Mouse (Mus musculus): ENCODE data around the gene Atg4d. TPM values are rescaled to one million over a fixed set of nuclear protein-coding genes. Genes with fewer than 3 reads are reported as not detected.
A peak's percentile ranks its signal among the peaks of the same experiment; 100 is the strongest.
"Not testable (repeated sequence)": the region's sequence is repeated elsewhere in the genome, so short reads cannot be mapped to it uniquely, and the experiment has no call there.

The Atg4d gene
- total RNA-seq (2018; cell fraction: chromatin; rRNA removed): 10 to 100 TPM; 13.3 to 67.7 (median 37.2) TPM
- 10 to 100 TPM in 25 of 26 experiments, 1 to 10 TPM in 1; 9.9 to 21.9 (median 15.1) TPM for total RNA-seq (2018; cell fraction: cytosol; rRNA removed)
- total RNA-seq (2018; cell fraction: nucleus; rRNA removed): 10 to 100 TPM; 10.5 to 54.0 (median 24.5) TPM
- 4.0 to 14.4 TPM (median 12.6 TPM) in 3 replicates for polyA plus RNA-seq (2018)

DNA sequence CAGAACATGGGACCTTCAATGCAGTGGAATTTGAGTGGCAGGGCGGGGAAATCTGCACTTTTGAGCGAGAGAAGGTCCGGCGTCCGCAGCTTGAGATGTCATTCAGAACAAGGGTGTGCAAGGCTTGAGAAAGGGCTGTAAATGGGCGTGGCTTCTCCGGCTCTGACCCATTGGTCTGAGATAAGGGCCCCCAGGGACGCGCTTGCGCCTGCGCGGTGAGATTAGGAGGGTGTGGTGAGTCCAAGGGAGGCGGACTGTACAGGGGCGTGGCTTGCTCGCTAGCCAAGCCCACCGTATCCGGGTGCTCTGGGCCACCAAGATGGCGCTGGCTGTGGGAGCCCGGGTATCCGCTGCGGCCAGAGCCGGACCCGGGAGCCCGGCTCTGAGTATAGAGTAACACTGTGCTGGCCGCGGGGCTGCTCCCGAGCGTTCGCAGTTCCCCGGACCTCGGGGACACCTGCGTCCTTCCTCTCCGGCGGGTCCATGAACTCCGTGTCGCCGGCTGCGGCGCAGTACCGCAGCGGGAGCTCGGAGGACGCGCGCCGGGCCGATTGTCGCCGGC, at the start of gene Atg4d:
Gene Atg4d, plus strand, starts transcription at position 294 of the 562 bp plus-strand sequence.
- H3K4me3 ChIP-seq (ENCODE audit: inconsistent target): peak within 1 kb of the TSS; percentile 78
- peaks cover 22% of the 10 kb centered on the region; the same call in 1 of the 2 replicates for H3K36me3 ChIP-seq (ENCODE audit: inconsistent target)
- WGBS (ENCODE audit: missing documents): under 1% methylated on average over 41 of the region's 49 CpGs
- H3K27ac ChIP-seq: peak within 1 kb of the TSS; percentile 12; the same call in 1 of the 2 replicates
- H3K79me2 ChIP-seq (ENCODE audit: inconsistent target): peaks cover 20% of the 10 kb centered on the region

DNA sequence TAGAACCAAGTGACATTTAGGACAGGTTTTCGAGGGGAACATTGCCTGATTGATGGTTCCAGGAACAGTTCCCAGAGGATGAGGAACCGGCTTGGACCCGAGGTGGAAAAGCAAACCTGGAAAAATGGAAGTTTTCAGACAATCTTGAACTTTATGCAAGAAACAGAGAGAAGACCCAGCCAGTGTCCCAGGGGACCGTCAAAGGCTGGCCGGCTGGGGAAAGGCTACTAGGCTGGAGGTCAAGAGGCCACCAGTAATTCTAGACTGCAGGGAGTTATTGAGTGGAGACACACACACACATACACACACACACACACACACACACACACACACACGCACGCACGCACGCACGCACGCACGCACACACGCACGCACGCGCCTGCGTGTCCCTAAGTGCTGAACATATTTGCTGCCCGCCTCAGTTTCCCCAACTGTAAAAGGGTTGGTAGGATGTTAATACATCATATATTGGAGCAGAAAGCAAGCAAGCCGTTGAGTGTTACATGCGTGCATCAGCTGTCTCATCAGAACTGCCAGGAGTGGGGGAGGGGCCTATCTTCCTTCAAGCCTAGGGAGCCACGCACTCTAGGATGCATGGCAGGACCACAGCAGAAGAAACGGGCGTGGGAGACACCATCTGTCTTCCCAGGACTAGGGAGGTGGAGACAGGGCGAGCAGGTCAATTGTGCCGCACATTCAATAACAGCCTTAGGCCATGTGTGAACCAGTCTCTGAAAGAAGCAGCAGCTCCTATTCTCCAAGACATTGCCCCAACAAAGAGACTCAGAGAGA, 48.8 kb upstream of the Atg4d start:
- Histone ChIP-seq H3K36me3 (ENCODE audit: inconsistent target) (peaks cover 6% of the 10 kb centered on the region; the same call in 1 of the 2 replicates), H3K79me2 (ENCODE audit: inconsistent target) (no peaks in the 10 kb centered on the region), H3K4me3 (ENCODE audit: inconsistent target) (no peak overlapping the region), H3K27ac (no peak overlapping the region)
- 85% methylated on average over 24 of the region's 25 CpGs for WGBS (ENCODE audit: missing documents)

DNA sequence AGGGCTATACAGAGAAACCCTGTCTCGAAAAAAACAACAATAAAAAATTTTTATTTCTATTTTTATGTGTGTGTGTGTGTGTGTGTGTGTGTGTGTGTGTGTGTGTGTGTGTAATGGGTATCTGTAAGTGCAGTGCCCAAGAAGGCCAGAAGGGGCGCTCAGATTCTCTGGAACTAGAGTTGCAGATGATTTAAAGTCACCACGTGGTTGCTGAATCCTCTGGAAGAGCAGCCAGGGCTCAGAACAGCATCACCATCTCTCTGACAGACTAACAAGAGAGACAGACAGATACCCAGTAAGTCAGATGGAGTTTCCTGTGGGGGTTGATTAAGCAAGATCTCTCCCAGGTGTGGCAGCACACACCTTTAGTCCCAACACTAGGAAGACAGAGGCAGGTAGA, 45.3 kb upstream of the Atg4d start:
- Histone ChIP-seq H3K79me2 (ENCODE audit: inconsistent target) (no peaks in the 10 kb centered on the region), H3K36me3 (ENCODE audit: inconsistent target) (no peaks in the 10 kb centered on the region), H3K4me3 (ENCODE audit: inconsistent target) (no peak overlapping the region), H3K27ac (no peak overlapping the region)
- 53% methylated on average over 3 of the region's 3 CpGs for WGBS (ENCODE audit: missing documents)

DNA sequence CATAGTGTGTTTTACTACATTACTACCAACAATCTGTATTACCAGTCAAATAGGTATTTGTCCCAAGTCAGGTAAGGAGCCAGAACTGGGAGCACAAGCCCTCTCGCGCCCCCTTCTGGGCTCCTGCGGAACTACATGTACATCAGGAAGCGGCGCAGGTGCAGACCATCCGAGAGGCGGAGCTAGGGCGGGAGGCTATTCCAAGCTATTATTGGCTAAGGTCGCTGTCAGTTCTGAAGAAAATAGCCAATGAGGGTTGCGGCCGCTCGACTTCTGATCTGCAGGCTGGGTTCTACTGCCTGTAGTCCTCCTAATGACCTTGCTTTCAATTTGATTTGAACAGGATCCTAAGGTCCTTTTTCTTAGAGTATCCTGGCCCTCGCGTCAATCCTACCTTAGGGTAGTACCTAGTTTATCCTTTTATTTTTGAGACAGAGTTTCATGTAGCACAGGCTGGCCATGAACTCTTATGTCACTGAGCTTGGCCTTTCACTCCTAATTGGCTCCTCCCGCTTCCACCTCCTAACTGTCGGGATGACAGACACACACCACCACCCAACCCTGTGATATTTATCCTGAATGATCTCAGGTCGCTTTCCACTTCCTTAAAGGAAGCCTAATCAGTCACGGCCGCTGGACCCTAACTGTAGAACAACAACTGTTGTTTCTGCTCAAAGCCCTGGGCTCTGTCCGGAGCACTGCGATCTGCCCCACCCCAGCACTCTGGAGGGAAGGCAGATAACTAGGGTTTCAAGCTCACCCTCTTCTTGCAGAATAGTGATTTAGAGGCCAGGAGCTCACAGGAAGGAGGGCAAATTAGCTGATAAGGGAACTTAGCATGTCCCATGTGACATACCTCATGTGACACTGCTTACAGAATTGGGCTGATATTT, 44.4 kb upstream of the Atg4d start:
- Histone ChIP-seq H3K4me3 (ENCODE audit: inconsistent target) (peak overlapping the region; percentile 25), H3K36me3 (ENCODE audit: inconsistent target) (no peaks in the 10 kb centered on the region), H3K79me2 (ENCODE audit: inconsistent target) (no peaks in the 10 kb centered on the region), H3K27ac (peak overlapping the region; percentile 97)
- WGBS (ENCODE audit: missing documents): 4% methylated on average over 21 of the region's 21 CpGs

DNA sequence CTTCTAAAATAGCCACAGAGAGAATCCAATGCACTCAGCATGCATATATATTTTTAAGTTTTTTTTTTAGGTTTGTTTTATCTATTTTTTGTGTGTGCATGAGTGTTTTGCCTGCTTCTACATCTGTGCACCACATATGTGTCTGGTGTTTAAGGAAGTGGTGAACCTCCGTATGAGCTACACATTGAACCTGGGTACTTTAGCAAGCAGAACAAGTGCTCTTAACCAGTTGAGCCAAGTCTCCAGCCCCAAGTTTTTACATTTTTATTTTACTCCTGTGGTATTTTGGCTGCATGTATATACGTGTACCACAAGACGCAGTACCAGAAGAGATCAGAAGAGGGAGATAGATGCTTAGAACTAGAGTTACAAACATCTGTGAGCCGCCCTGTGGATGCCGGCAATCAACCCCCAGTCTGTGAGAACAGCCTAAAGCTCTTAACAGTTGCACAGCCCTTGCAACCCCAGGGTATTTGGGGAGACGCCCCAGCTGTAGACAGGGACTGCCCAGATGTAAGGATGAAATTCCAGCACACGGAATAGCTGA, 43.6 kb upstream of the Atg4d start:
- 14% methylated on average over 7 of the region's 7 CpGs for WGBS (ENCODE audit: missing documents)
- H3K4me3 ChIP-seq (ENCODE audit: inconsistent target): peak overlapping the region; percentile 25; the same call in 1 of the 2 replicates
- no peaks in the 10 kb centered on the region for H3K36me3 ChIP-seq (ENCODE audit: inconsistent target)
- no peaks in the 10 kb centered on the region for H3K79me2 ChIP-seq (ENCODE audit: inconsistent target)
- H3K27ac ChIP-seq: peak overlapping the region; percentile 97

DNA sequence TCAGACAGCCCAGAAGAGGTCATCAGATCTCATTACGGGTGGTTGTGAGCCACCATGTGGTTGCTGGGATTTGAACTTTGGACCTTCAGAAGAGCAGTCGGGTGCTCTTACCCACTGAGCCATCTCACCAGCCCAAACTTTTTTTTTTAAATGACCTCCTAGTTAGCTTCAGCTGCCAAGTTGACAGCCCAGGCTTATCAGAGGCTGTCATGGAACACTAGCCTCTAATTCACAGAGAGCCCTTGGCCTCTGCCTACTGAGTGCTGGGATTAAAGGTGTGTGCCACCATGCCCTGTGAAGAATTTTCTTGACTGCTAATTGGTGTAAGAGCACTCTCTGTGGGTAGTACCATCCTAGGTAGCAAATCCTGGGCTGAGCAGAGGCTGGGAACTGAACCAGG, 41.6 kb upstream of the Atg4d start:
- not testable (repeated sequence) for H3K27ac ChIP-seq; H3K79me2 ChIP-seq (ENCODE audit: inconsistent target); H3K36me3 ChIP-seq (ENCODE audit: inconsistent target); H3K4me3 ChIP-seq (ENCODE audit: inconsistent target)
- no CpG with 5 or more reads among the region's 2 CpGs for WGBS (ENCODE audit: missing documents)

DNA sequence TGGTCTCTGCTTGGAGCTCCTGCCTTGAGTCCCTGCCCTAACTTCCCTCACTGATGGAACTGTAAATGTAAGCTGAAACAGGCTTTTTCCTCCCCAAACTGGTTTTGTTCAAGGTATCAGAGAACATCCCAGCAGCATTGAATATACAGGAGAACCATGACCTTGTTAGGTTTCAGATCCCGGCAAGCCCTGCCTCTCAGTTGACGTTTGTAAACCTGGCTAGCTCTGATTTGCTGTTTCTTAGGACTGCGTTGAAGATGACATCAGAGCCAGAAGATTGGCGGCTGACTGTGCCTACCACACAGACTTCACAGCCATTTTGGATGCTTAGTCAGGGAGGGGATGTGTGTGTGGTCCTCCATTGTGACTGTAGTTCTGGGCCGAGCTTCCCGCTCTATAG, 41.2 kb upstream of the Atg4d start:
- Histone ChIP-seq H3K79me2 (ENCODE audit: inconsistent target) (no peaks in the 10 kb centered on the region), H3K27ac (no peak overlapping the region), H3K4me3 (ENCODE audit: inconsistent target) (no peak overlapping the region), H3K36me3 (ENCODE audit: inconsistent target) (no peaks in the 10 kb centered on the region)
- 91% methylated on average over 6 of the region's 6 CpGs for WGBS (ENCODE audit: missing documents)

DNA sequence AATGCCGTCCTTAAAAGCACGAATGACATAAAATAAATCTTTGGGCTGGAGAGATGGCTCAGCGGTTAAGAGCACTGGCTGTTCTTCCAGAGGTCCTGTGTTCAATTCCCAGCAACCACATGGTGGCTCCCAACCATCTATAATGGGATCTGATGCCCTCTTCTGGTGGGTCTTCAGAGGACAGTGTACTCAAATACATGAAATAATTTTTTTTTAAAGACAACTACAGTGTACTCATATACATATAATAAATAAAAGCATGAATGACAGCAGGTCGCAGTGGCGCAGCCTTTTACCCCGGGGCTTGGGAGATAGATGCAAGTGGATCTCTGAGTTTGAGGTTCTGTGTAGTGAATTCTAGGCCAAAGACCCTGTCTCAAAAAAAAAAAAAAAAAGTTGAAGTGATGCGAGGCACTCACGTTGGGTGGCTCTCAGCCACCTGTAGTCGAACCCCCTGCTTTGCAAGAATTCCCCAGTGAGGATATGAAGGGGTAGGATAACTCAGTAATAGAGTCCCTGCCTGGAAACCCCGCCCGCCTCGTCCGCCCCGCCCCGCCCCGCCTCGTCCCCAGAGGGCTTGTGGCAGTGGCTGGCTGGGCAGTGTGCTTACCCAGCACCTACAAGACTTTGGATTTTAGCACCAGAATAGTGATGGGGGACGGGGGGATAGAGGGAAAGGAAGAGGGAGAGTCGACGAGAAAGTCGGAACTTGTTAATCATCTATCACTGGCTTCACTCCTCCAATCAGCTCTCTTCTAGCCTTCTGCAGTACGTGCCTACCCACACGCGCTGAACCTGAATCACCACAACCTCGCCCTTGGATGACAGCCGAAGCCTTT, 40.3 kb upstream of the Atg4d start:
- WGBS (ENCODE audit: missing documents): 21% methylated on average over 25 of the region's 26 CpGs
- Histone ChIP-seq H3K4me3 (ENCODE audit: inconsistent target) (peak overlapping the region; percentile 26), H3K79me2 (ENCODE audit: inconsistent target) (no peaks in the 10 kb centered on the region), H3K27ac (peak overlapping the region; percentile 46), H3K36me3 (ENCODE audit: inconsistent target) (peaks cover 4% of the 10 kb centered on the region; the same call in 1 of the 2 replicates)

DNA sequence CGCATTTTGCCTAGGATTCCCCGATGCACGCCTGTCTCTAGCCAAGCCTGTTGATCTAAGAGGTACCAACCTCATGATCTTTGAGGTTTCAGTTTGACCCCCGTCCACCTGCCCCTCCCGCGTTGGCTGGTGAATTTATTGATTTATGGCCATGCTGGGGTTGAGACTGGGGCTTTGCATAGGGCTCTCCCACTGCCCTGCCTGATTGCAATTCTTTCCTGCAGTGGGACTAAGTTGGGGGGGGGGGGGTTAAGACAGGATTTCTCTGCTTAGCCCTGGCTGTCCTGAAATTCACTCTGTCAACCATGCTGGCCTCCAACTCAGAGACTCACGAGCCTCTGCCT, 39.7 kb upstream of the Atg4d start:
- Histone ChIP-seq H3K4me3 (ENCODE audit: inconsistent target) (peak overlapping the region; percentile 26), H3K79me2 (ENCODE audit: inconsistent target) (no peaks in the 10 kb centered on the region), H3K27ac (peak overlapping the region; percentile 46), H3K36me3 (ENCODE audit: inconsistent target) (peaks cover 10% of the 10 kb centered on the region)
- 17% methylated on average over 7 of the region's 7 CpGs for WGBS (ENCODE audit: missing documents)

DNA sequence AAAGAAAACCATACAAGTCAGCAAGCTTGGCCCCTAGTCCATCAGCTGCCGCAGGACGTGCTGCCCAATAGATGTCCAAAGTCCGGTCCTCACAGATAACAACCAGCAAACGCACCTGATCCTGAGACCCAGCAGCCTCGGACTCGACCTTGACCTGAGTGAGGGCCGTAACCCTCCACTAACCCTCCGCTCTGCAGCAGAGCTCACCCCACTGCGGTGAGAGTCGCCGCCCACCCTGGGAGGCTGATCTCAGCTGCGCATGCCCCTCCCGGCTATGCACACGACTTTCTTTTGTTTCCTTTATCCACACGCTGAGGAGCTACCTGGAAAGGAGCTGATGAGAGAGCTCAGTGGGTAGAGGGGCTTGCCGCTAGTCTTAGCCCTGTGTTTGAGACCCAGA, 37.8 kb upstream of the Atg4d start:
- Histone ChIP-seq H3K27ac (peak overlapping the region; percentile 10; the same call in 1 of the 2 replicates), H3K79me2 (ENCODE audit: inconsistent target) (peaks cover 3% of the 10 kb centered on the region; the same call in 1 of the 2 replicates), H3K36me3 (ENCODE audit: inconsistent target) (peaks cover 30% of the 10 kb centered on the region), H3K4me3 (ENCODE audit: inconsistent target) (peak overlapping the region; percentile 0; the same call in 1 of the 2 replicates)
- WGBS (ENCODE audit: missing documents): 31% methylated on average over 16 of the region's 16 CpGs

DNA sequence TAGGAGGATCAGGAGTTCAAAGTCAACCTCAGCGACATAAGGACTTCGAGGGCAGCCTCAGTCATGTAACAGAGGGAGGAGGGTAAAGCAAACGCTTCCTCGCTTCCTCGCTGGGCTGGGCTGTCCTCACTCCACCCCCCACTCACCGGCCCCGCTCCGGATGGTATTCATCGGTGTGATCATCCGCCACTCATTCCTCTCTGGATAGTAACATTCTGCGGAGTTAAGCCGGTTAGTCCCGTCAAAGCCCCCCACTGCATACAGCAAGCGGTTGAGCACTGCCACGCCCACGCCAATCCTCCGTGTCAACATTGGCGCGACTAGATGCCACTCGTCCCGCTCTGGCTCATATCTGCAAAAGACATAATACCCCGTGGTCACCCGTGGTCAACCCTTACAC, 33.5 kb upstream of the Atg4d start:
- Histone ChIP-seq H3K79me2 (ENCODE audit: inconsistent target) (peaks cover 42% of the 10 kb centered on the region), H3K27ac (no peak overlapping the region), H3K36me3 (ENCODE audit: inconsistent target) (peaks cover 35% of the 10 kb centered on the region), H3K4me3 (ENCODE audit: inconsistent target) (no peak overlapping the region)
- WGBS (ENCODE audit: missing documents): 90% methylated on average over 20 of the region's 23 CpGs

DNA sequence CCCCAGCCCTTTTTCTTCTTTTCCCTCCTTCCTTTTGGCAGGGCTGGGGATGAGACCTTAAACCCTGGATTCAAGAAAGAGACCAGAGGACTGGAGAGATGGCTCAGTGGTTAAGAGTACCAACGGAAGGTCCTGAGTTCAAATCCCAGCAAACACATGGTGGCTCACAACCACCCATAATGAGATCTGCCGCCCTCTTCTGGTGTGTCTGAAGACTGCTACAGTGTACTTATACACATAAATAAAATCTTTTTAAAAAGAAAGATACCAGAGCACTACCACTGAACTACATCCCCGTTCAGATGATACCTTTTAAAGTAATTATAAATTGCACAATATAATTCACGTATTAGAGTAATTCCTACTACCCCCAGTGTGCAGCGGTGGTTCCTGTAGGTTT, 32.2 kb upstream of the Atg4d start:
- H3K4me3 ChIP-seq (ENCODE audit: inconsistent target): no peak overlapping the region
- peaks cover 35% of the 10 kb centered on the region for H3K36me3 ChIP-seq (ENCODE audit: inconsistent target)
- WGBS (ENCODE audit: missing documents): 90% methylated on average over 3 of the region's 5 CpGs
- peaks cover 56% of the 10 kb centered on the region for H3K79me2 ChIP-seq (ENCODE audit: inconsistent target)
- no peak overlapping the region for H3K27ac ChIP-seq

DNA sequence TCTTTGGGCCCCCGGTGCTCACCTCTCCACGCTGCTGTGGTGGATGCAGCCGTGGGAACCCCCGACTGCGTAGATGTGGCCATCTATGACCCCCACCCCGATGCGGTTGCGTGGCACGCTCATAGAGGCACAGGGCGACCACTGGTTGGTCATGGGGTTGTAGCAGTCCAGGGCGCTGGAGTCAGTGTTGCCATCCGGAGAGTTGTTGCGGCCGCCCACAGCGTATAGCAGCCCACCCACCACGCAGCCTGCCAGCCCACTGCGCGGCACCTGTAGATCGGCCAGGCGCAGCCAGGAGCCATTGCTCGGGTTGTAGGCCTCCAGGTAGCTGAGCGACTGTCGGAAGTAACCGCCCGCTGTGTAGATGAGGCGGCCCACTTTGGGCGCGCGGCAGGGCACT, 31.7 kb upstream of the Atg4d start:
- Histone ChIP-seq H3K4me3 (ENCODE audit: inconsistent target) (no peak overlapping the region), H3K36me3 (ENCODE audit: inconsistent target) (peaks cover 35% of the 10 kb centered on the region), H3K27ac (no peak overlapping the region), H3K79me2 (ENCODE audit: inconsistent target) (peaks cover 61% of the 10 kb centered on the region)
- 97% methylated on average over 26 of the region's 29 CpGs for WGBS (ENCODE audit: missing documents)

Data from macrophage (primary cell).